Mouse (Mus musculus) lung, embryonic 15.5 days (tissue): ENCODE measurements around the gene Ctnnd2. TPM values are rescaled to one million over a fixed set of nuclear protein-coding genes. Genes with fewer than 3 reads are reported as not detected.
A peak's percentile ranks its signal among the peaks of the same experiment; 100 is the strongest.

Source experiments
- ATAC-seq: fragments of 200-750 bp; cut with Nextera tagmentation; 2 replicates; pipeline ENCODE4 v1.8.0; 2017; ENCODE audit warnings: moderate number of reproducible peaks, borderline replicate concordance; ENCODE audit not compliant: low FRiP score, low TSS enrichment; ENCODE audit errors: extremely low read depth
- H3K27ac ChIP-seq: fragments of 300-500 bp; sonication (generic); 2 replicates; pipeline ENCODE4 v1.5.1; 2015; ENCODE audit warnings: moderate library complexity, mild to moderate bottlenecking, inconsistent platforms
- H3K27me3 ChIP-seq: fragments of 300-500 bp; sonication (generic); 2 replicates; pipeline ENCODE4 v1.6.1; 2015; ENCODE audit warnings: inconsistent platforms
- H3K36me3 ChIP-seq: fragments of 300-500 bp; sonication (generic); 2 replicates; pipeline ENCODE4 v1.6.1; 2015; ENCODE audit warnings: inconsistent platforms
- H3K4me1 ChIP-seq: fragments of 300-500 bp; sonication (generic); 2 replicates; pipeline ENCODE4 v1.6.1; 2015; ENCODE audit warnings: inconsistent platforms
- H3K4me2 ChIP-seq: fragments of 300-500 bp; sonication (generic); 2 replicates; pipeline ENCODE4 v1.6.1; 2015; ENCODE audit warnings: inconsistent platforms, mild to moderate bottlenecking, moderate library complexity
- H3K4me3 ChIP-seq: fragments of 300-500 bp; sonication (generic); 2 replicates; pipeline ENCODE4 v1.5.1; 2015; ENCODE audit warnings: mild to moderate bottlenecking, inconsistent platforms
- H3K9ac ChIP-seq: fragments of 300-500 bp; sonication (generic); 2 replicates; pipeline ENCODE4 v1.6.1; 2015; ENCODE audit warnings: inconsistent platforms
- H3K9me3 ChIP-seq: fragments of 300-500 bp; sonication (generic); 2 replicates; pipeline ENCODE4 v1.6.1; 2016; ENCODE audit warnings: inconsistent platforms
- WGBS: fragments of 180-500 bp; shearing (Covaris S2); methylation state at CpG from one replicate; pipeline ENCODE4 v1.1.7; 2015; 5-methylcytosine and 5-hydroxymethylcytosine counted together
- polyA plus RNA-seq: library from polyadenylated mRNA; unstranded; fragments of >200 nt; fragmentation: Nextera tagmentation; extraction: Ambion mirVana; gene quantifications from 2 replicates; pipeline ENCODE4 v1.2.1, GENCODE M21; 2015

Gene Ctnnd2
- polyA plus RNA-seq, 1 experiment from 2014 or later = 18.9 TPM

GRCm38 (mm10) chr15:30190872-30191271 lies 18.5 kb downstream of the Ctnnd2 start:
- H3K27ac ChIP-seq = no peak overlapping the region
- no peaks in the 10 kb centered on the region for H3K4me1 ChIP-seq
- no peaks in the 10 kb centered on the region for H3K36me3 ChIP-seq
- H3K4me3 ChIP-seq = no peak overlapping the region
- H3K27me3 ChIP-seq = no peaks in the 10 kb centered on the region
- H3K4me2 ChIP-seq = no peak overlapping the region
- H3K9ac ChIP-seq = no peak overlapping the region
- no peak for ATAC-seq
- H3K9me3 ChIP-seq = peaks cover 2% of the 10 kb centered on the region; the same call in 1 of the 2 replicates

- no peaks in the 10 kb centered on the region for H3K4me1 ChIP-seq
- H3K9ac ChIP-seq = no peak overlapping the region
- no peaks in the 10 kb centered on the region for H3K27me3 ChIP-seq
- no peak overlapping the region for H3K4me3 ChIP-seq
- H3K36me3 ChIP-seq = no peaks in the 10 kb centered on the region
- no peak for ATAC-seq
- H3K4me2 ChIP-seq = no peak overlapping the region
- 58% methylated on average over 5 of the region's 5 CpGs for WGBS
- peaks cover 2% of the 10 kb centered on the region; the same call in 1 of the 2 replicates for H3K9me3 ChIP-seq
- no peak overlapping the region for H3K27ac ChIP-seq
These were observed 19.7 kb downstream of the Ctnnd2 start for GRCm38 (mm10) chr15:30191931-30192668.

GRCm38 (mm10) chr15:30198429-30198828 lies 26.0 kb downstream of the Ctnnd2 start:
- Histone ChIP-seq H3K4me1 (no peaks in the 10 kb centered on the region; the same call in 1 of the 2 replicates), H3K4me2 (no peak overlapping the region), H3K4me3 (no peak overlapping the region), H3K9ac (no peak overlapping the region), H3K27me3 (no peaks in the 10 kb centered on the region), H3K9me3 (no peaks in the 10 kb centered on the region), H3K27ac (no peak overlapping the region), H3K36me3 (no peaks in the 10 kb centered on the region)
- WGBS = 54% methylated on average over 3 of the region's 3 CpGs
- no peak for ATAC-seq

GRCm38 (mm10) chr15:30199785-30200184 lies 27.4 kb downstream of the Ctnnd2 start:
- 78% methylated on average over 1 of the region's 1 CpGs for WGBS
- Histone ChIP-seq H3K36me3 (no peaks in the 10 kb centered on the region), H3K4me1 (no peaks in the 10 kb centered on the region; the same call in 1 of the 2 replicates), H3K4me2 (no peak overlapping the region), H3K27ac (no peak overlapping the region), H3K9ac (no peak overlapping the region), H3K4me3 (no peak overlapping the region), H3K27me3 (no peaks in the 10 kb centered on the region), H3K9me3 (no peaks in the 10 kb centered on the region)
- ATAC-seq = peak; percentile 69

- Histone ChIP-seq H3K4me1 (no peaks in the 10 kb centered on the region; the same call in 1 of the 2 replicates), H3K36me3 (no peaks in the 10 kb centered on the region), H3K27me3 (no peaks in the 10 kb centered on the region), H3K4me3 (no peak overlapping the region), H3K9me3 (no peaks in the 10 kb centered on the region), H3K9ac (no peak overlapping the region), H3K27ac (no peak overlapping the region), H3K4me2 (no peak overlapping the region)
- no peak for ATAC-seq
- WGBS = 83% methylated on average over 2 of the region's 2 CpGs
These were observed 28.8 kb downstream of the Ctnnd2 start for GRCm38 (mm10) chr15:30201211-30201610.

- Histone ChIP-seq H3K4me2 (no peak overlapping the region), H3K9ac (no peak overlapping the region), H3K36me3 (no peaks in the 10 kb centered on the region), H3K27ac (no peak overlapping the region), H3K9me3 (no peaks in the 10 kb centered on the region), H3K4me1 (no peaks in the 10 kb centered on the region; the same call in 1 of the 2 replicates), H3K4me3 (no peak overlapping the region), H3K27me3 (no peaks in the 10 kb centered on the region)
- no peak for ATAC-seq
- WGBS = 94% methylated on average over 3 of the region's 3 CpGs
These were observed 29.2 kb downstream of the Ctnnd2 start for GRCm38 (mm10) chr15:30201617-30202016.

- no peak overlapping the region for H3K4me2 ChIP-seq
- WGBS = 79% methylated on average over 5 of the region's 5 CpGs
- ATAC-seq = no peak
- H3K36me3 ChIP-seq = no peaks in the 10 kb centered on the region
- H3K27ac ChIP-seq = no peak overlapping the region
- H3K27me3 ChIP-seq = no peaks in the 10 kb centered on the region
- H3K9me3 ChIP-seq = no peaks in the 10 kb centered on the region
- H3K4me1 ChIP-seq = no peaks in the 10 kb centered on the region
- H3K4me3 ChIP-seq = no peak overlapping the region
- no peak overlapping the region for H3K9ac ChIP-seq
These were observed 40.4 kb downstream of the Ctnnd2 start for GRCm38 (mm10) chr15:30212746-30213145.

- Histone ChIP-seq H3K4me2 (no peak overlapping the region), H3K9ac (no peak overlapping the region), H3K27ac (no peak overlapping the region), H3K36me3 (no peaks in the 10 kb centered on the region), H3K4me3 (no peak overlapping the region), H3K4me1 (no peaks in the 10 kb centered on the region), H3K9me3 (no peaks in the 10 kb centered on the region), H3K27me3 (no peaks in the 10 kb centered on the region)
- 78% methylated on average over 4 of the region's 4 CpGs for WGBS
- ATAC-seq = no peak
These were observed 43.5 kb downstream of the Ctnnd2 start for GRCm38 (mm10) chr15:30215871-30216270.

GRCm38 (mm10) chr15:30229112-30229511 lies 56.7 kb downstream of the Ctnnd2 start:
- Histone ChIP-seq H3K36me3 (no peaks in the 10 kb centered on the region), H3K27me3 (no peaks in the 10 kb centered on the region), H3K9me3 (no peaks in the 10 kb centered on the region), H3K27ac (no peak overlapping the region), H3K4me3 (no peak overlapping the region), H3K4me1 (no peaks in the 10 kb centered on the region), H3K9ac (no peak overlapping the region), H3K4me2 (no peak overlapping the region)
- ATAC-seq = no peak
- 89% methylated on average over 4 of the region's 4 CpGs for WGBS

- H3K27me3 ChIP-seq = no peaks in the 10 kb centered on the region
- no peak overlapping the region for H3K9ac ChIP-seq
- no peak for ATAC-seq
- H3K4me3 ChIP-seq = no peak overlapping the region
- H3K9me3 ChIP-seq = no peaks in the 10 kb centered on the region
- 86% methylated on average over 10 of the region's 10 CpGs for WGBS
- H3K27ac ChIP-seq = no peak overlapping the region
- H3K36me3 ChIP-seq = no peaks in the 10 kb centered on the region
- no peak overlapping the region for H3K4me2 ChIP-seq
- H3K4me1 ChIP-seq = no peaks in the 10 kb centered on the region
These were observed 63.0 kb downstream of the Ctnnd2 start for GRCm38 (mm10) chr15:30235210-30236034.

- H3K4me2 ChIP-seq = no peak overlapping the region
- no peak for ATAC-seq
- H3K27ac ChIP-seq = no peak overlapping the region
- H3K9ac ChIP-seq = no peak overlapping the region
- 76% methylated on average over 2 of the region's 2 CpGs for WGBS
- no peak overlapping the region for H3K4me3 ChIP-seq
- no peaks in the 10 kb centered on the region for H3K27me3 ChIP-seq
- no peaks in the 10 kb centered on the region for H3K4me1 ChIP-seq
- no peaks in the 10 kb centered on the region for H3K36me3 ChIP-seq
- H3K9me3 ChIP-seq = no peaks in the 10 kb centered on the region
These were observed 68.5 kb downstream of the Ctnnd2 start for GRCm38 (mm10) chr15:30240881-30241280.

- ATAC-seq = no peak
- H3K9me3 ChIP-seq = no peaks in the 10 kb centered on the region
- no peaks in the 10 kb centered on the region for H3K4me1 ChIP-seq
- H3K4me2 ChIP-seq = no peak overlapping the region
- no peak overlapping the region for H3K9ac ChIP-seq
- 83% methylated on average over 10 of the region's 10 CpGs for WGBS
- H3K4me3 ChIP-seq = no peak overlapping the region
- H3K36me3 ChIP-seq = no peaks in the 10 kb centered on the region
- H3K27ac ChIP-seq = no peak overlapping the region
- no peaks in the 10 kb centered on the region for H3K27me3 ChIP-seq
These were observed 96.4 kb downstream of the Ctnnd2 start for GRCm38 (mm10) chr15:30268822-30269221.
